Mouse (Mus musculus): ENCODE measurements around the gene Fam192a. TPM values are rescaled to one million over a fixed set of nuclear protein-coding genes. Genes with fewer than 3 reads are reported as not detected.

Gene Fam192a
- polyA plus RNA-seq, 1 experiment from 2014 or later: 55.6 TPM

- Histone ChIP-seq H3K9me3 (ENCODE audit: control insufficient read depth, low read length) (no peaks in the 10 kb centered on the region), H3K4me1 (replicated peaks; ENCODE audit: control insufficient read depth, insufficient read depth, low read length) (no peaks in the 10 kb centered on the region), H3K4me3 (ENCODE audit: low read depth, low read length) (no peak overlapping the region), H3K4me2 (ENCODE audit: low read length) (no peak overlapping the region), H3K27me3 (replicated peaks; ENCODE audit: control insufficient read depth, insufficient read depth, low read length) (no peaks in the 10 kb centered on the region), H3K9ac (ENCODE audit: low read length) (no peak overlapping the region), H3K27ac (ENCODE audit: low read depth) (no peak overlapping the region), H3K36me3 (ENCODE audit: control insufficient read depth, insufficient read depth, low read length) (peaks cover 30% of the 10 kb centered on the region)
- ATAC-seq (replicated peaks; ENCODE audit: low FRiP score, low TSS enrichment, low read depth) (no peak), DNase-seq (ENCODE audit: low spot score) (no peak)
- 100% methylated on average over 1 of the region's 1 CpGs for WGBS
Observed at GRCm38 (mm10) chr8:94624885-94625284, 23.1 kb upstream of the Fam192a start.

GRCm38 (mm10) chr8:94607064-94607463 is 5.3 kb upstream of the Fam192a start:
- H3K36me3 ChIP-seq (ENCODE audit: control insufficient read depth, insufficient read depth, low read length): no peaks in the 10 kb centered on the region
- H3K27me3 ChIP-seq (replicated peaks; ENCODE audit: control insufficient read depth, insufficient read depth, low read length): no peaks in the 10 kb centered on the region
- WGBS: 95% methylated on average over 5 of the region's 5 CpGs
- H3K4me3 ChIP-seq (ENCODE audit: low read depth, low read length): no peak overlapping the region
- no peak for ATAC-seq (replicated peaks; ENCODE audit: low FRiP score, low TSS enrichment, low read depth)
- peaks cover 10% of the 10 kb centered on the region; the same call in 1 of the 2 replicates for H3K4me1 ChIP-seq (replicated peaks; ENCODE audit: control insufficient read depth, insufficient read depth, low read length)
- H3K4me2 ChIP-seq (ENCODE audit: low read length): no peak overlapping the region
- no peak overlapping the region for H3K27ac ChIP-seq (ENCODE audit: low read depth)
- no peaks in the 10 kb centered on the region for H3K9me3 ChIP-seq (ENCODE audit: control insufficient read depth, low read length)
- no peak overlapping the region for H3K9ac ChIP-seq (ENCODE audit: low read length)
- no peak for DNase-seq (ENCODE audit: low spot score)

GRCm38 (mm10) chr8:94604030-94604429 is 2.2 kb upstream of the Fam192a start:
- peaks cover 19% of the 10 kb centered on the region for H3K4me1 ChIP-seq (replicated peaks; ENCODE audit: control insufficient read depth, insufficient read depth, low read length)
- no peak for DNase-seq (ENCODE audit: low spot score)
- 77% methylated on average over 2 of the region's 2 CpGs for WGBS
- no peak for ATAC-seq (replicated peaks; ENCODE audit: low FRiP score, low TSS enrichment, low read depth)
- no peaks in the 10 kb centered on the region for H3K27me3 ChIP-seq (replicated peaks; ENCODE audit: control insufficient read depth, insufficient read depth, low read length)
- no peaks in the 10 kb centered on the region for H3K36me3 ChIP-seq (ENCODE audit: control insufficient read depth, insufficient read depth, low read length)
- no peak overlapping the region for H3K4me3 ChIP-seq (ENCODE audit: low read depth, low read length)
- no peaks in the 10 kb centered on the region for H3K9me3 ChIP-seq (ENCODE audit: control insufficient read depth, low read length)
- no peak overlapping the region for H3K4me2 ChIP-seq (ENCODE audit: low read length)
- H3K27ac ChIP-seq (ENCODE audit: low read depth): no peak overlapping the region
- no peak overlapping the region for H3K9ac ChIP-seq (ENCODE audit: low read length)

- Histone ChIP-seq H3K36me3 (ENCODE audit: control insufficient read depth, insufficient read depth, low read length) (no peaks in the 10 kb centered on the region), H3K4me3 (ENCODE audit: low read depth, low read length) (peak overlapping the region; percentile 66), H3K27me3 (replicated peaks; ENCODE audit: control insufficient read depth, insufficient read depth, low read length) (no peaks in the 10 kb centered on the region), H3K4me2 (ENCODE audit: low read length) (peak overlapping the region; percentile 80), H3K9me3 (ENCODE audit: control insufficient read depth, low read length) (no peaks in the 10 kb centered on the region), H3K9ac (ENCODE audit: low read length) (peak overlapping the region; percentile 89), H3K4me1 (replicated peaks; ENCODE audit: control insufficient read depth, insufficient read depth, low read length) (peaks cover 19% of the 10 kb centered on the region), H3K27ac (ENCODE audit: low read depth) (peak overlapping the region; percentile 87)
- peak; percentile 66 for DNase-seq (ENCODE audit: low spot score)
- WGBS: under 1% methylated on average over 31 of the region's 31 CpGs
- ATAC-seq (replicated peaks; ENCODE audit: low FRiP score, low TSS enrichment, low read depth): no peak
Observed at GRCm38 (mm10) chr8:94602471-94603131, 804 bp upstream of the Fam192a start.

GRCm38 (mm10) chr8:94601034-94601606 is 677 bp downstream of the Fam192a start:
- H3K36me3 ChIP-seq (ENCODE audit: control insufficient read depth, insufficient read depth, low read length): no peaks in the 10 kb centered on the region
- H3K4me2 ChIP-seq (ENCODE audit: low read length): peak overlapping the region; percentile 74
- peak overlapping the region; percentile 76 for H3K9ac ChIP-seq (ENCODE audit: low read length)
- peak overlapping the region; percentile 66 for H3K4me3 ChIP-seq (ENCODE audit: low read depth, low read length)
- peak; percentile 83 for DNase-seq (ENCODE audit: low spot score)
- peaks cover 19% of the 10 kb centered on the region for H3K4me1 ChIP-seq (replicated peaks; ENCODE audit: control insufficient read depth, insufficient read depth, low read length)
- ATAC-seq (replicated peaks; ENCODE audit: low FRiP score, low TSS enrichment, low read depth): peak; percentile 28; the same call in 1 of the 2 replicates
- no peaks in the 10 kb centered on the region for H3K9me3 ChIP-seq (ENCODE audit: control insufficient read depth, low read length)
- H3K27me3 ChIP-seq (replicated peaks; ENCODE audit: control insufficient read depth, insufficient read depth, low read length): no peaks in the 10 kb centered on the region
- H3K27ac ChIP-seq (ENCODE audit: low read depth): peak overlapping the region; percentile 87
- under 1% methylated on average over 51 of the region's 51 CpGs for WGBS

- 16% methylated on average over 5 of the region's 5 CpGs for WGBS
- H3K36me3 ChIP-seq (ENCODE audit: control insufficient read depth, insufficient read depth, low read length): no peaks in the 10 kb centered on the region
- H3K27ac ChIP-seq (ENCODE audit: low read depth): no peak overlapping the region
- H3K4me3 ChIP-seq (ENCODE audit: low read depth, low read length): peak overlapping the region; percentile 66
- H3K27me3 ChIP-seq (replicated peaks; ENCODE audit: control insufficient read depth, insufficient read depth, low read length): no peaks in the 10 kb centered on the region
- ATAC-seq (replicated peaks; ENCODE audit: low FRiP score, low TSS enrichment, low read depth) (no peak), DNase-seq (ENCODE audit: low spot score) (no peak)
- peaks cover 19% of the 10 kb centered on the region for H3K4me1 ChIP-seq (replicated peaks; ENCODE audit: control insufficient read depth, insufficient read depth, low read length)
- peak overlapping the region; percentile 74 for H3K4me2 ChIP-seq (ENCODE audit: low read length)
- no peaks in the 10 kb centered on the region for H3K9me3 ChIP-seq (ENCODE audit: control insufficient read depth, low read length)
- peak overlapping the region; percentile 76 for H3K9ac ChIP-seq (ENCODE audit: low read length)
Observed at GRCm38 (mm10) chr8:94600478-94600877, 1.3 kb downstream of the Fam192a start.

- ATAC-seq (replicated peaks; ENCODE audit: low FRiP score, low TSS enrichment, low read depth) (no peak), DNase-seq (ENCODE audit: low spot score) (no peak)
- no peak overlapping the region for H3K4me3 ChIP-seq (ENCODE audit: low read depth, low read length)
- no peaks in the 10 kb centered on the region for H3K27me3 ChIP-seq (replicated peaks; ENCODE audit: control insufficient read depth, insufficient read depth, low read length)
- no peak overlapping the region for H3K27ac ChIP-seq (ENCODE audit: low read depth)
- no peak overlapping the region for H3K4me2 ChIP-seq (ENCODE audit: low read length)
- no peaks in the 10 kb centered on the region for H3K9me3 ChIP-seq (ENCODE audit: control insufficient read depth, low read length)
- WGBS: 60% methylated on average over 1 of the region's 1 CpGs
- H3K4me1 ChIP-seq (replicated peaks; ENCODE audit: control insufficient read depth, insufficient read depth, low read length): no peaks in the 10 kb centered on the region
- no peak overlapping the region for H3K9ac ChIP-seq (ENCODE audit: low read length)
- peaks cover 2% of the 10 kb centered on the region; the same call in 1 of the 2 replicates for H3K36me3 ChIP-seq (ENCODE audit: control insufficient read depth, insufficient read depth, low read length)
Observed at GRCm38 (mm10) chr8:94594211-94594610, 7.6 kb downstream of the Fam192a start.

GRCm38 (mm10) chr8:94591691-94592090 is 10.1 kb downstream of the Fam192a start:
- WGBS: 80% methylated on average over 4 of the region's 4 CpGs
- no peaks in the 10 kb centered on the region for H3K27me3 ChIP-seq (replicated peaks; ENCODE audit: control insufficient read depth, insufficient read depth, low read length)
- ATAC-seq (replicated peaks; ENCODE audit: low FRiP score, low TSS enrichment, low read depth): no peak
- no peak for DNase-seq (ENCODE audit: low spot score)
- H3K4me3 ChIP-seq (ENCODE audit: low read depth, low read length): no peak overlapping the region
- H3K36me3 ChIP-seq (ENCODE audit: control insufficient read depth, insufficient read depth, low read length): peaks cover 27% of the 10 kb centered on the region
- H3K9ac ChIP-seq (ENCODE audit: low read length): no peak overlapping the region
- no peak overlapping the region for H3K27ac ChIP-seq (ENCODE audit: low read depth)
- H3K4me1 ChIP-seq (replicated peaks; ENCODE audit: control insufficient read depth, insufficient read depth, low read length): no peaks in the 10 kb centered on the region
- H3K4me2 ChIP-seq (ENCODE audit: low read length): no peak overlapping the region
- no peaks in the 10 kb centered on the region for H3K9me3 ChIP-seq (ENCODE audit: control insufficient read depth, low read length)

All from intestine, embryonic 14.5 days (tissue).